Mouse (Mus musculus): ENCODE results near the gene Olfr792. TPM values are rescaled to one million over a fixed set of nuclear protein-coding genes. Genes with fewer than 3 reads are reported as not detected.

The Olfr792 gene
- polyA plus RNA-seq (2016; fragmentation: Nextera tagmentation; extraction: Ambion mirVana), result not detected in 2 replicates

- WGBS (ENCODE audit: insufficient replicate concordance), result 64% methylated on average over 1 of the region's 1 CpGs
- Histone ChIP-seq H3K4me3 (no peak within 1 kb of the TSS), H3K4me1 (no peaks in the 10 kb centered on the region), H3K36me3 (no peaks in the 10 kb centered on the region), H3K27me3 (replicated peaks) (no peaks in the 10 kb centered on the region), H3K4me2 (no peak within 1 kb of the TSS), H3K9ac (no peak within 1 kb of the TSS), H3K27ac (no peak within 1 kb of the TSS), H3K9me3 (replicated peaks) (0 out of 2 replicates have a peak, but pooled peaks cover 1% of the 10 kb centered on the region)
- ATAC-seq, result no peak
These were observed at the start of gene Olfr792 for GRCm38 (mm10) chr10:129538862-129539261. Olfr792 (plus strand) TSS chr10:129539162.

GRCm38 (mm10) chr10:129490101-129490500 is 48.9 kb upstream of the Olfr792 start:
- Histone ChIP-seq H3K4me3 (no peak overlapping the region), H3K9me3 (replicated peaks) (no peaks in the 10 kb centered on the region), H3K4me2 (no peak overlapping the region), H3K9ac (no peak overlapping the region), H3K4me1 (no peaks in the 10 kb centered on the region), H3K36me3 (no peaks in the 10 kb centered on the region), H3K27ac (no peak overlapping the region), H3K27me3 (replicated peaks) (no peaks in the 10 kb centered on the region)
- 55% methylated on average over 2 of the region's 2 CpGs for WGBS (ENCODE audit: insufficient replicate concordance)
- ATAC-seq, result no peak

GRCm38 (mm10) chr10:129498192-129498591 is 40.8 kb upstream of the Olfr792 start, which contains the start of gene Olfr790:
Olfr790 (plus strand) TSS chr10:129498492.
- ATAC-seq, result no peak
- Histone ChIP-seq H3K27ac (no peak within 1 kb of the TSS), H3K9ac (no peak within 1 kb of the TSS), H3K4me1 (no peaks in the 10 kb centered on the region), H3K27me3 (replicated peaks) (no peaks in the 10 kb centered on the region), H3K9me3 (replicated peaks) (no peaks in the 10 kb centered on the region), H3K36me3 (no peaks in the 10 kb centered on the region), H3K4me3 (no peak within 1 kb of the TSS), H3K4me2 (no peak within 1 kb of the TSS)

- Histone ChIP-seq H3K4me1 (no peaks in the 10 kb centered on the region), H3K4me3 (no peak within 1 kb of the TSS), H3K27ac (no peak within 1 kb of the TSS), H3K27me3 (replicated peaks) (no peaks in the 10 kb centered on the region), H3K36me3 (no peaks in the 10 kb centered on the region), H3K9me3 (replicated peaks) (no peaks in the 10 kb centered on the region), H3K4me2 (no peak within 1 kb of the TSS), H3K9ac (no peak within 1 kb of the TSS)
- 44% methylated on average over 3 of the region's 3 CpGs for WGBS (ENCODE audit: insufficient replicate concordance)
- no peak for ATAC-seq
These were observed 17.5 kb upstream of the Olfr792 start, which contains the start of gene Olfr791 for GRCm38 (mm10) chr10:129521492-129521891. Olfr791 (plus strand) TSS chr10:129521792.

- H3K9ac ChIP-seq, result no peak overlapping the region
- no peaks in the 10 kb centered on the region for H3K27me3 ChIP-seq (replicated peaks)
- peaks cover 4% of the 10 kb centered on the region; the same call in 1 of the 2 replicates for H3K9me3 ChIP-seq (replicated peaks)
- no peak overlapping the region for H3K4me2 ChIP-seq
- H3K36me3 ChIP-seq, result no peaks in the 10 kb centered on the region
- ATAC-seq, result no peak
- no peaks in the 10 kb centered on the region for H3K4me1 ChIP-seq
- H3K27ac ChIP-seq, result no peak overlapping the region
- no peak overlapping the region for H3K4me3 ChIP-seq
- 55% methylated on average over 1 of the region's 1 CpGs for WGBS (ENCODE audit: insufficient replicate concordance)
These were observed 10.4 kb downstream of the Olfr792 start for GRCm38 (mm10) chr10:129549354-129549753.

- no peak for ATAC-seq
- WGBS (ENCODE audit: insufficient replicate concordance), result 54% methylated on average over 2 of the region's 2 CpGs
- H3K27ac ChIP-seq, result no peak within 1 kb of the TSS
- H3K9me3 ChIP-seq (replicated peaks), result no peaks in the 10 kb centered on the region
- H3K9ac ChIP-seq, result no peak within 1 kb of the TSS
- H3K4me3 ChIP-seq, result no peak within 1 kb of the TSS
- no peaks in the 10 kb centered on the region for H3K27me3 ChIP-seq (replicated peaks)
- H3K4me1 ChIP-seq, result no peaks in the 10 kb centered on the region
- H3K4me2 ChIP-seq, result no peak within 1 kb of the TSS
- H3K36me3 ChIP-seq, result no peaks in the 10 kb centered on the region
These were observed 28.4 kb downstream of the Olfr792 start, which contains the start of gene Olfr794 for GRCm38 (mm10) chr10:129567355-129567754. Olfr794 (plus strand) TSS chr10:129567655.

GRCm38 (mm10) chr10:129577066-129577465 is 38.1 kb downstream of the Olfr792 start:
- H3K27me3 ChIP-seq (replicated peaks), result no peaks in the 10 kb centered on the region

More at GRCm38 (mm10) chr10:129577066-129577465, 38.1 kb downstream of the Olfr792 start:
- Histone ChIP-seq H3K27ac (no peak overlapping the region), H3K4me1 (no peaks in the 10 kb centered on the region), H3K9ac (no peak overlapping the region), H3K9me3 (replicated peaks) (no peaks in the 10 kb centered on the region), H3K4me3 (no peak overlapping the region), H3K4me2 (no peak overlapping the region), H3K36me3 (no peaks in the 10 kb centered on the region)
- ATAC-seq, result no peak
- 50% methylated on average over 1 of the region's 1 CpGs for WGBS (ENCODE audit: insufficient replicate concordance)

Small RNA genes within 50 kb of the gene (microRNA-seq; reads per million reads assigned to microRNA genes)
- gene Gm23252, result not detected

Other genes starting within 250 kb of the Olfr792 start
- gene Olfr780, start 221.0 kb upstream of the Olfr792 start, polyA plus RNA-seq (2016; fragmentation: Nextera tagmentation; extraction: Ambion mirVana), result not detected in 2 replicates
- gene Olfr781, start 210.3 kb upstream of the Olfr792 start, polyA plus RNA-seq (2016; fragmentation: Nextera tagmentation; extraction: Ambion mirVana), result not detected in 2 replicates
- not detected in 2 replicates for gene Olfr782, start 190.3 kb upstream of the Olfr792 start, polyA plus RNA-seq (2016; fragmentation: Nextera tagmentation; extraction: Ambion mirVana)
- not detected in 2 replicates for gene Olfr784, start 155.1 kb upstream of the Olfr792 start, polyA plus RNA-seq (2016; fragmentation: Nextera tagmentation; extraction: Ambion mirVana)
- gene Olfr785, start 133.7 kb upstream of the Olfr792 start, polyA plus RNA-seq (2016; fragmentation: Nextera tagmentation; extraction: Ambion mirVana), result not detected in 2 replicates
- not detected in 2 replicates for gene Olfr786, start 111.9 kb upstream of the Olfr792 start, polyA plus RNA-seq (2016; fragmentation: Nextera tagmentation; extraction: Ambion mirVana)
- gene Olfr787, start 77.3 kb upstream of the Olfr792 start, polyA plus RNA-seq (2016; fragmentation: Nextera tagmentation; extraction: Ambion mirVana), result not detected in 2 replicates
- gene Olfr788, start 68.2 kb upstream of the Olfr792 start, polyA plus RNA-seq (2016; fragmentation: Nextera tagmentation; extraction: Ambion mirVana), result not detected in 2 replicates
- gene Olfr789, start 54.4 kb upstream of the Olfr792 start, polyA plus RNA-seq (2016; fragmentation: Nextera tagmentation; extraction: Ambion mirVana), result not detected in 2 replicates
- not detected in 2 replicates for gene Olfr790, start 40.7 kb upstream of the Olfr792 start, polyA plus RNA-seq (2016; fragmentation: Nextera tagmentation; extraction: Ambion mirVana)
- not detected in 2 replicates for gene Olfr791, start 17.4 kb upstream of the Olfr792 start, polyA plus RNA-seq (2016; fragmentation: Nextera tagmentation; extraction: Ambion mirVana)
- gene Olfr794, start 28.5 kb downstream of the Olfr792 start, polyA plus RNA-seq (2016; fragmentation: Nextera tagmentation; extraction: Ambion mirVana), result not detected in 2 replicates
- not detected in 2 replicates for gene Olfr796, start 73.4 kb downstream of the Olfr792 start, polyA plus RNA-seq (2016; fragmentation: Nextera tagmentation; extraction: Ambion mirVana)
- gene Olfr798, start 88.8 kb downstream of the Olfr792 start, polyA plus RNA-seq (2016; fragmentation: Nextera tagmentation; extraction: Ambion mirVana), result not detected in 2 replicates
- gene Olfr799, start 98.3 kb downstream of the Olfr792 start, polyA plus RNA-seq (2016; fragmentation: Nextera tagmentation; extraction: Ambion mirVana), result not detected in 2 replicates
- not detected in 2 replicates for gene Olfr800, start 118.5 kb downstream of the Olfr792 start, polyA plus RNA-seq (2016; fragmentation: Nextera tagmentation; extraction: Ambion mirVana)
- not detected in 2 replicates for gene Olfr801, start 134.7 kb downstream of the Olfr792 start, polyA plus RNA-seq (2016; fragmentation: Nextera tagmentation; extraction: Ambion mirVana)
- gene Olfr802, start 149.0 kb downstream of the Olfr792 start, polyA plus RNA-seq (2016; fragmentation: Nextera tagmentation; extraction: Ambion mirVana), result not detected in 2 replicates
- not detected in 2 replicates for gene Olfr803, start 155.1 kb downstream of the Olfr792 start, polyA plus RNA-seq (2016; fragmentation: Nextera tagmentation; extraction: Ambion mirVana)
- not detected in 2 replicates for gene Olfr804, start 164.0 kb downstream of the Olfr792 start, polyA plus RNA-seq (2016; fragmentation: Nextera tagmentation; extraction: Ambion mirVana)
- not detected in 2 replicates for gene Olfr805, start 190.2 kb downstream of the Olfr792 start, polyA plus RNA-seq (2016; fragmentation: Nextera tagmentation; extraction: Ambion mirVana)
- gene Olfr806, start 202.8 kb downstream of the Olfr792 start, polyA plus RNA-seq (2016; fragmentation: Nextera tagmentation; extraction: Ambion mirVana), result not detected in 2 replicates
- gene Olfr807, start 218.6 kb downstream of the Olfr792 start, polyA plus RNA-seq (2016; fragmentation: Nextera tagmentation; extraction: Ambion mirVana), result not detected in 2 replicates
- not detected in 2 replicates for gene Olfr808, start 226.3 kb downstream of the Olfr792 start, polyA plus RNA-seq (2016; fragmentation: Nextera tagmentation; extraction: Ambion mirVana)
- gene Olfr809, start 235.5 kb downstream of the Olfr792 start, polyA plus RNA-seq (2016; fragmentation: Nextera tagmentation; extraction: Ambion mirVana), result not detected in 2 replicates

All from liver, embryonic 12.5 days (tissue).